Mouse (Mus musculus) liver, embryonic 16.5 days (tissue): ENCODE data around the gene 1810009A15Rik. TPM values are rescaled to one million over a fixed set of nuclear protein-coding genes. Genes with fewer than 3 reads are reported as not detected.
"Not testable (repeated sequence)": the region's sequence is repeated elsewhere in the genome, so short reads cannot be mapped to it uniquely, and the experiment has no call there.

ENCODE experiments used
- ATAC-seq: fragments of 200-750 bp; cut with Nextera tagmentation; 2 replicates; pipeline ENCODE4 v1.8.0; 2017; ENCODE audit warnings: low read depth, mild to moderate bottlenecking, moderate number of reproducible peaks, moderate library complexity
- H3K27ac ChIP-seq: fragments of 300-500 bp; sonication (generic); 2 replicates; pipeline ENCODE4 v1.5.1; 2014; ENCODE audit warnings: mild to moderate bottlenecking, low read length
- H3K27me3 ChIP-seq: fragments of 300-500 bp; sonication (generic); 2 replicates; pipeline ENCODE4 v1.6.1; 2014; ENCODE audit warnings: low read depth, low read length, mixed read lengths; ENCODE audit not compliant: control insufficient read depth, insufficient read depth
- H3K36me3 ChIP-seq: fragments of 300-500 bp; sonication (generic); 2 replicates; pipeline ENCODE4 v1.6.1; 2014; ENCODE audit warnings: mild to moderate bottlenecking; ENCODE audit not compliant: control insufficient read depth, insufficient read depth
- H3K4me1 ChIP-seq: fragments of 300-500 bp; sonication (generic); 2 replicates; pipeline ENCODE4 v1.6.1; 2014; ENCODE audit warnings: low read depth, low read length, mixed read lengths; ENCODE audit not compliant: control insufficient read depth
- H3K4me2 ChIP-seq: fragments of 300-500 bp; sonication (generic); 2 replicates; pipeline ENCODE4 v1.6.1; 2014; ENCODE audit warnings: low read depth, low read length, mixed read lengths
- H3K4me3 ChIP-seq: fragments of 300-500 bp; sonication (generic); 2 replicates; pipeline ENCODE4 v1.5.1; 2014; ENCODE audit warnings: low read depth, mild to moderate bottlenecking, low read length
- H3K9ac ChIP-seq: fragments of 300-500 bp; sonication (generic); 2 replicates; pipeline ENCODE4 v1.6.1; 2014; ENCODE audit warnings: low read depth, low read length
- H3K9me3 ChIP-seq: fragments of 300-500 bp; sonication (generic); replicated peaks from 2 replicates; pipeline ENCODE4 v1.6.1; 2016; ENCODE audit warnings: low read length; ENCODE audit not compliant: control insufficient read depth
- WGBS: fragments of 180-500 bp; shearing (Covaris S2); extraction: QIAGEN DNeasy Blood & Tissue Kit; methylation state at CpG from one replicate; pipeline ENCODE4 v1.1.7; 2014; ENCODE audit not compliant: insufficient replicate concordance; 5-methylcytosine and 5-hydroxymethylcytosine counted together
- polyA plus RNA-seq: library from polyadenylated mRNA; unstranded; fragments of >200 nt; fragmentation: Nextera tagmentation; extraction: Ambion mirVana; gene quantifications from 2 replicates; pipeline ENCODE4 v1.2.1, GENCODE M21; 2015

Gene 1810009A15Rik
- polyA plus RNA-seq, 1 experiment from 2014 or later = 38.6 TPM

- Histone ChIP-seq H3K4me3 (no peak within 1 kb of the TSS), H3K36me3 (peaks cover 8% of the 10 kb centered on the region; the same call in 1 of the 2 replicates), H3K27me3 (no peaks in the 10 kb centered on the region), H3K27ac (no peak within 1 kb of the TSS), H3K9me3 (no peaks in the 10 kb centered on the region), H3K4me1 (no peaks in the 10 kb centered on the region), H3K9ac (no peak within 1 kb of the TSS), H3K4me2 (no peak within 1 kb of the TSS)
- WGBS = 42% methylated on average over 7 of the region's 7 CpGs
- ATAC-seq = no peak
Observed at GRCm38 (mm10) chr19:8850402-8850901, 38.2 kb upstream of the 1810009A15Rik start, which contains the start of gene Lrrn4cl. Gene Lrrn4cl, plus strand, starts transcription at chr19:8850768.

- Histone ChIP-seq H3K4me3 (no peak overlapping the region), H3K27ac (no peak overlapping the region), H3K9ac (no peak overlapping the region), H3K36me3 (peaks cover 1% of the 10 kb centered on the region; the same call in 1 of the 2 replicates), H3K9me3 (no peaks in the 10 kb centered on the region), H3K4me2 (no peak overlapping the region), H3K4me1 (no peaks in the 10 kb centered on the region), H3K27me3 (no peaks in the 10 kb centered on the region; the same call in 1 of the 2 replicates)
- WGBS = 50% methylated on average over 7 of the region's 7 CpGs
- no peak for ATAC-seq
Observed at GRCm38 (mm10) chr19:8851639-8852038, 37.0 kb upstream of the 1810009A15Rik start.

GRCm38 (mm10) chr19:8852236-8852928, 36.3 kb upstream of the 1810009A15Rik start:
- no peaks in the 10 kb centered on the region for H3K9me3 ChIP-seq
- H3K27ac ChIP-seq = no peak overlapping the region
- H3K36me3 ChIP-seq = no peaks in the 10 kb centered on the region; the same call in 1 of the 2 replicates
- H3K9ac ChIP-seq = no peak overlapping the region
- no peaks in the 10 kb centered on the region; the same call in 1 of the 2 replicates for H3K27me3 ChIP-seq
- 57% methylated on average over 10 of the region's 10 CpGs for WGBS
- no peak for ATAC-seq
- no peak overlapping the region for H3K4me2 ChIP-seq
- no peaks in the 10 kb centered on the region for H3K4me1 ChIP-seq
- H3K4me3 ChIP-seq = no peak overlapping the region

- WGBS = 62% methylated on average over 3 of the region's 3 CpGs
- no peaks in the 10 kb centered on the region for H3K9me3 ChIP-seq
- H3K4me1 ChIP-seq = no peaks in the 10 kb centered on the region
- no peak overlapping the region for H3K9ac ChIP-seq
- no peak for ATAC-seq
- H3K27me3 ChIP-seq = no peaks in the 10 kb centered on the region; the same call in 1 of the 2 replicates
- H3K4me3 ChIP-seq = no peak overlapping the region
- H3K36me3 ChIP-seq = no peaks in the 10 kb centered on the region
- H3K27ac ChIP-seq = no peak overlapping the region
- no peak overlapping the region for H3K4me2 ChIP-seq
Observed at GRCm38 (mm10) chr19:8853117-8853516, 35.5 kb upstream of the 1810009A15Rik start.

- H3K27me3 ChIP-seq = no peaks in the 10 kb centered on the region; the same call in 1 of the 2 replicates
- H3K4me3 ChIP-seq = no peak overlapping the region
- WGBS = 29% methylated on average over 4 of the region's 4 CpGs
- no peak overlapping the region for H3K9ac ChIP-seq
- no peaks in the 10 kb centered on the region for H3K4me1 ChIP-seq
- no peak overlapping the region for H3K4me2 ChIP-seq
- ATAC-seq = no peak
- H3K9me3 ChIP-seq = no peaks in the 10 kb centered on the region
- no peak overlapping the region for H3K27ac ChIP-seq
- no peaks in the 10 kb centered on the region for H3K36me3 ChIP-seq
Observed at GRCm38 (mm10) chr19:8857689-8858088, 31.0 kb upstream of the 1810009A15Rik start.

- WGBS = 13% methylated on average over 1 of the region's 1 CpGs
- ATAC-seq = peak; percentile 47; the same call in 1 of the 2 replicates
- Histone ChIP-seq H3K4me3 (no peak overlapping the region), H3K27ac (no peak overlapping the region), H3K9ac (no peak overlapping the region), H3K9me3 (no peaks in the 10 kb centered on the region), H3K4me1 (no peaks in the 10 kb centered on the region), H3K4me2 (no peak overlapping the region), H3K36me3 (no peaks in the 10 kb centered on the region), H3K27me3 (no peaks in the 10 kb centered on the region; the same call in 1 of the 2 replicates)
Observed at GRCm38 (mm10) chr19:8859018-8859417, 29.6 kb upstream of the 1810009A15Rik start.

GRCm38 (mm10) chr19:8864265-8864664, 24.4 kb upstream of the 1810009A15Rik start:
- Histone ChIP-seq H3K9ac (no peak overlapping the region), H3K4me3 (no peak overlapping the region), H3K36me3 (no peaks in the 10 kb centered on the region), H3K4me2 (no peak overlapping the region), H3K4me1 (no peaks in the 10 kb centered on the region; the same call in 1 of the 2 replicates), H3K27me3 (no peaks in the 10 kb centered on the region; the same call in 1 of the 2 replicates), H3K27ac (no peak overlapping the region), H3K9me3 (no peaks in the 10 kb centered on the region)
- 66% methylated on average over 6 of the region's 6 CpGs for WGBS
- ATAC-seq = no peak

- Histone ChIP-seq H3K4me3 (peak overlapping the region; percentile 97), H3K4me2 (peak overlapping the region; percentile 89), H3K36me3 (peaks cover 16% of the 10 kb centered on the region), H3K4me1 (peaks cover 19% of the 10 kb centered on the region), H3K27ac (peak overlapping the region; percentile 88)
- ATAC-seq, H3K9me3 ChIP-seq, H3K27me3 ChIP-seq, H3K9ac ChIP-seq: not testable (repeated sequence)
- WGBS = 55% methylated on average over 3 of the region's 3 CpGs
Observed at GRCm38 (mm10) chr19:8870381-8870780, 18.3 kb upstream of the 1810009A15Rik start.

- Histone ChIP-seq H3K4me2 (peak overlapping the region; percentile 89), H3K4me3 (peak overlapping the region; percentile 97), H3K27me3 (no peaks in the 10 kb centered on the region), H3K9ac (peak overlapping the region; percentile 98), H3K4me1 (peaks cover 19% of the 10 kb centered on the region), H3K36me3 (peaks cover 20% of the 10 kb centered on the region), H3K27ac (peak overlapping the region; percentile 88), H3K9me3 (no peaks in the 10 kb centered on the region)
- WGBS = 25% methylated on average over 9 of the region's 9 CpGs
- ATAC-seq = no peak
Observed at GRCm38 (mm10) chr19:8870838-8871237, 17.8 kb upstream of the 1810009A15Rik start.
